Mouse (Mus musculus): ENCODE results near the gene Zfp90. TPM values are rescaled to one million over a fixed set of nuclear protein-coding genes. Genes with fewer than 3 reads are reported as not detected.
A peak's percentile ranks its signal among the peaks of the same experiment; 100 is the strongest.
"Not testable (repeated sequence)": the region's sequence is repeated elsewhere in the genome, so short reads cannot be mapped to it uniquely, and the experiment has no call there.

Zfp90 gene
- polyA plus RNA-seq, 1 experiment from 2014 or later: 13.8 TPM

DNA sequence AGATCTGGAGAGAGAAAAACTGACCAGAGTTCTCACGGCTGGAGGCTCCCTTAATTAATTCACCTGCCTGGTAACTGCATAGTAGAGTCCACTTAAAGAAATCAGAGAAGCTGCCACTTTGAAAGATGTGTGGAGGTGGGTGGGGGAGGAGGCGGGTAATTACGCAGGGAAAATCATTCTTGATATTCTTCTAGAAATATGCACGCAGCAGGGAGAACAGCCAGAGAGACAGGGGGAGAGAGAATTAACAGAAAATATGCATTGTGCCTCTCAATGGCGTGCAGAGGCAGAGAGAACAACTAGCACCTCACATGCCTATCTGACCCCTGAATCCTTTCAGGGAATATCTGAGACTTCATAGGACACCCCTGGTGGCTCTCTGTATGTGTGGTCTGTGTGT, 14.9 kb upstream of the Zfp90 start:
- H3K9me3 ChIP-seq (replicated peaks): no peaks in the 10 kb centered on the region
- H3K4me2 ChIP-seq: no peak overlapping the region
- H3K4me3 ChIP-seq: no peak overlapping the region
- peak overlapping the region; percentile 71 for H3K27ac ChIP-seq (ENCODE audit: poor library complexity, severe bottlenecking)
- H3K36me3 ChIP-seq: no peaks in the 10 kb centered on the region
- ATAC-seq (ENCODE audit: insufficient number of reproducible peaks, low FRiP score): no peak
- peaks cover 27% of the 10 kb centered on the region for H3K4me1 ChIP-seq (replicated peaks)
- peak overlapping the region; percentile 31; the same call in 1 of the 2 replicates for H3K9ac ChIP-seq
- H3K27me3 ChIP-seq (replicated peaks): no peaks in the 10 kb centered on the region
- WGBS: 54% methylated on average over 5 of the region's 5 CpGs

DNA sequence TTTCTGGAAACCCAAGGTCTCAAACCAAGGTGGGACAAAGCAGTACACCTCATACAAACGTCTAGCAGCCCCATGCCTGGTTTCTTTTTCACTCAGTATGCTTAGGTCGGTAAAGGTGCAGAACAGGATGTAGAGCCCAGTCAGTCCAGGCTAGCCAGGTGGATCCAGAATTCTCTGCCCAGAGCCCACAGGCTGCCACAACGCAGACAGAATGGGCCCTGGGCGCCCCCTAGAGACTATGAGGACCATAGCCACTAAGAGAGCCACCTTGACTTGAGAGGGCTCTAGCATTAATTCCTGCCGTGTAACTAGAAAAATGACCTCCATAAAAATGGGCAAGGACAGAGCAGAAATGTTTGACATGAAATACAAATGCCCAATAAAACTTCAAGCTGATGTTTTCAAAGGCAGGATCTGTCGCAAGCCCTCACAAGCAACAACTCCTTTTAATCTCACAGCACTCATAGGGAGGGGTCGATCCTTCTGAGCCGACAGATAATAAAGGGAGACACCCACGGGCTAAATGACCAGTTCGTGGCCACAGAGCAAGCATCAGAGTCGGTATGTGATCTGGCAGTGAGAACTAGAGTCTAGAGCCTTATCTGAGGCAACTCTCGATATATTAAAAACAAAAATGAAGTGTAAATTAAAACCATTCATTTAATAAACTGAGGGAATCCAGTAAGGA, 11.7 kb upstream of the Zfp90 start:
- Histone ChIP-seq H3K9me3 (replicated peaks) (no peaks in the 10 kb centered on the region), H3K4me1 (replicated peaks) (peaks cover 38% of the 10 kb centered on the region), H3K9ac (no peak overlapping the region), H3K4me2 (no peak overlapping the region), H3K27ac (ENCODE audit: poor library complexity, severe bottlenecking) (no peak overlapping the region), H3K4me3 (no peak overlapping the region), H3K36me3 (no peaks in the 10 kb centered on the region), H3K27me3 (replicated peaks) (no peaks in the 10 kb centered on the region)
- 25% methylated on average over 12 of the region's 12 CpGs for WGBS
- no peak for ATAC-seq (ENCODE audit: insufficient number of reproducible peaks, low FRiP score)

- Histone ChIP-seq H3K9ac (no peak overlapping the region), H3K36me3 (no peaks in the 10 kb centered on the region), H3K27ac (ENCODE audit: poor library complexity, severe bottlenecking) (peak overlapping the region; percentile 49; the same call in 1 of the 2 replicates), H3K4me1 (replicated peaks) (peaks cover 31% of the 10 kb centered on the region), H3K27me3 (replicated peaks) (no peaks in the 10 kb centered on the region), H3K4me2 (no peak overlapping the region), H3K9me3 (replicated peaks) (no peaks in the 10 kb centered on the region), H3K4me3 (no peak overlapping the region)
- 27% methylated on average over 3 of the region's 3 CpGs for WGBS
- ATAC-seq (ENCODE audit: insufficient number of reproducible peaks, low FRiP score): peak; percentile 49; the same call in 1 of the 2 replicates
Observed at GRCm38 (mm10) chr8:106404825-106405224, 10.3 kb upstream of the Zfp90 start.

DNA sequence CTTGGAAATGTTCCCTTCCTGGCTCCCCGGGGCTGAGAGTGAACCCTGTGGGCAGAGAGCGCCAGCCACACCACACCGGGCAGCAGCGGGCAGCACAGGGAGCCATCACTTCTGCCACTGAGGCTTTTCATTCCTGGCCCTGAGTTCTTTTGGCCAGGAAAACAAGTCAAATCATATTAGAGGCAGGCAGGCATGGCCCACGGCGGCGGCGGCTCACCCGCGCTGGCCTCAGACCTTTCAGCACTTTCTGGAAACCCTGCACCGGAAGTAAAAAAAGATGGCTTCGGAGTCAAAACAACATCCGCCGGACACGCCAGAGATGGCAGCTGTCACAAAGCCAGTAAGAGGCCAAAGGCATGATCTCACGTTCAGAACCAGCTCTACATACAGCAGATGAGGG, 9.3 kb upstream of the Zfp90 start:
- Histone ChIP-seq H3K4me3 (no peak overlapping the region), H3K4me2 (0 out of 2 replicates have a peak overlapping the region, but pooled peaks have one; percentile 9), H3K4me1 (replicated peaks) (peaks cover 25% of the 10 kb centered on the region), H3K9me3 (replicated peaks) (no peaks in the 10 kb centered on the region), H3K36me3 (no peaks in the 10 kb centered on the region), H3K27me3 (replicated peaks) (no peaks in the 10 kb centered on the region), H3K27ac (ENCODE audit: poor library complexity, severe bottlenecking) (peak overlapping the region; percentile 53; the same call in 1 of the 2 replicates), H3K9ac (no peak overlapping the region)
- no peak for ATAC-seq (ENCODE audit: insufficient number of reproducible peaks, low FRiP score)
- 54% methylated on average over 16 of the region's 16 CpGs for WGBS

GRCm38 (mm10) chr8:106410055-106410454, 5.1 kb upstream of the Zfp90 start:
- no peak for ATAC-seq (ENCODE audit: insufficient number of reproducible peaks, low FRiP score)
- H3K9me3 ChIP-seq (replicated peaks): no peaks in the 10 kb centered on the region

DNA sequence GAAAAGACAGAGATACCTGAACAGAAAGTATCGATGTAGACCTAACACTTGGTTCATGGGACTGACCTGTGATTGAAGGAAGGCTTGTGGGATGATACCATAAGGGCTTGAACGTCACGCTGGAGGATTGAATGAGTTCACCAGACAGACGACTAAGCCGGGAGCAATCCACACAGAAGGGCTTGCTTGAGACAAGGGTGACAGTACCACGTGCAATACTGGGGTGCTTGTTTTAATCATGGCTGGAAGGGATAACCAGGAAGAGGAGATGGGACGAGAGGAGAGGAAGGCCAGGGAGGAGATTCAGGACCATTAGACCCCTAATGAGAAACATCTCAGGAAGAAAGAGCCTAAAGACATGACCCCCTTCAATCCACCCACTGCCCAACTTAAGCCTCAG, 4.6 kb upstream of the Zfp90 start:
- Histone ChIP-seq H3K36me3 (no peaks in the 10 kb centered on the region), H3K4me1 (replicated peaks) (peaks cover 16% of the 10 kb centered on the region), H3K9me3 (replicated peaks) (no peaks in the 10 kb centered on the region), H3K27me3 (replicated peaks) (no peaks in the 10 kb centered on the region), H3K27ac (ENCODE audit: poor library complexity, severe bottlenecking) (no peak overlapping the region), H3K4me3 (no peak overlapping the region), H3K9ac (no peak overlapping the region), H3K4me2 (no peak overlapping the region)
- WGBS: 70% methylated on average over 7 of the region's 7 CpGs
- ATAC-seq (ENCODE audit: insufficient number of reproducible peaks, low FRiP score): no peak

More at GRCm38 (mm10) chr8:106410055-106410454, 5.1 kb upstream of the Zfp90 start:
- peaks cover 18% of the 10 kb centered on the region for H3K4me1 ChIP-seq (replicated peaks)
- WGBS: 51% methylated on average over 7 of the region's 7 CpGs
- no peaks in the 10 kb centered on the region for H3K27me3 ChIP-seq (replicated peaks)
- H3K27ac ChIP-seq (ENCODE audit: poor library complexity, severe bottlenecking): no peak overlapping the region
- no peak overlapping the region for H3K4me2 ChIP-seq
- no peak overlapping the region for H3K9ac ChIP-seq
- no peak overlapping the region for H3K4me3 ChIP-seq
- H3K36me3 ChIP-seq: no peaks in the 10 kb centered on the region

DNA sequence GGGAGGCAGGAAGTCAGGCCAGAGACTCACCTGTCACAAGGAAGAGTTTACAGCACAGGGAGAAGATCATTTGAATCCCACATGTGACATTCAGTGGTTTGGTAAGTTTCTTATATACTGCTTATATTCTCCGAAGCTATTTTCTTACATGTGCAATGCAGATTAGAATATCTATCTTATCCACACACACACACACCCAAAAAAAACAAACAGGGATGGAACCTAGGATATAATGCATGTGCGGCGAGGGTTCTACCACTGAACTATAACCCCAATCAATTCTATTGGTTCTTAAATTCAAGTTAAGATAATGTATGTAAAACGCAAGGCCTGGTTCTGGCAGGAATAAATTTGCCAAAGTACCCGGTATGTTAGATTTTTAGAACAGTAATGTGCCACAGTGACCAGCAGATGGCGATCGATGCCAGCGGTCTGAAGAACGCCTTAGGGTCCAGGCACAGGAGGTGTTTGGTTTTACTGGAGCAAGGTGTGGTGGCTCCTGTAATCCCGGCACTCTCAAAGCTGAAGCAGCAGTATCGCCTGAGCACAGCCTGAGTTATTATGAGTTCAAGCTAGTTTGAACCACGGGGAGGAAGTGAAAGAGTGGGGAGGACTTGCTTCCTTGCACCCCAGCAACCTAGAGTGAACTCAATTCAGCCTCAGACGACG, 3.2 kb upstream of the Zfp90 start:
- WGBS: 19% methylated on average over 14 of the region's 14 CpGs
- Histone ChIP-seq H3K4me2 (no peak overlapping the region), H3K9me3 (replicated peaks) (no peaks in the 10 kb centered on the region), H3K4me3 (no peak overlapping the region), H3K36me3 (no peaks in the 10 kb centered on the region), H3K9ac (no peak overlapping the region), H3K27ac (ENCODE audit: poor library complexity, severe bottlenecking) (no peak overlapping the region), H3K27me3 (replicated peaks) (no peaks in the 10 kb centered on the region), H3K4me1 (replicated peaks) (peaks cover 17% of the 10 kb centered on the region)
- ATAC-seq (ENCODE audit: insufficient number of reproducible peaks, low FRiP score): no peak

GRCm38 (mm10) chr8:106417692-106418091, 2.6 kb downstream of the Zfp90 start:
- Histone ChIP-seq H3K36me3 (peaks cover 56% of the 10 kb centered on the region), H3K27me3 (replicated peaks) (no peaks in the 10 kb centered on the region), H3K4me3 (no peak overlapping the region), H3K9me3 (replicated peaks) (peaks cover 18% of the 10 kb centered on the region), H3K27ac (ENCODE audit: poor library complexity, severe bottlenecking) (no peak overlapping the region), H3K9ac (no peak overlapping the region), H3K4me1 (replicated peaks) (peaks cover 14% of the 10 kb centered on the region), H3K4me2 (no peak overlapping the region)
- WGBS: 89% methylated on average over 5 of the region's 5 CpGs
- no peak for ATAC-seq (ENCODE audit: insufficient number of reproducible peaks, low FRiP score)

DNA sequence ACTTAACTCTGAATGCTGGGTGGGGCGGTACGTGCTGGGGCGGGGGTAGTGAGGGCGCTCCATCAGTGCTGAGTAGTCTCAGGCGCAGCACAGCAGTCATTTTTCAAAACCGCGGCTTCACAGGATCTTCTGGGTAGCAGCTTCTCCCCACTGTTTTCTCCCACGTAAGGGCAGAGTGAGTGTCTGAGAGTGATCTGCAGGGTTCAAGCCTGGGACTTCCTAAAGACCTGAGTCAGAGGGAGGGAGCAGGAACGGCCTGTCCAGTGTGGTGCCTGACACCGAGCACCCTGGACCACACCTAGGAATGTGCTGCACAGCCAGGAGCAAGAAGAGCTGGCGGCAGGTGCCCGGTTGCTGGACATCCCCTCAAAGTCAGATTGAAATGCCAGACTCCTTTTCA, 16.0 kb downstream of the Zfp90 start:
- Histone ChIP-seq H3K9me3 (replicated peaks) (peaks cover 20% of the 10 kb centered on the region), H3K27ac (ENCODE audit: poor library complexity, severe bottlenecking) (no peak overlapping the region), H3K27me3 (replicated peaks) (peaks cover 15% of the 10 kb centered on the region; the same call in 1 of the 2 replicates), H3K4me1 (replicated peaks) (no peaks in the 10 kb centered on the region), H3K36me3 (peaks cover 21% of the 10 kb centered on the region), H3K4me3 (no peak overlapping the region), H3K9ac (no peak overlapping the region), H3K4me2 (peak overlapping the region; percentile 17)
- 31% methylated on average over 12 of the region's 12 CpGs for WGBS
- no peak; the same call in 1 of the 2 replicates for ATAC-seq (ENCODE audit: insufficient number of reproducible peaks, low FRiP score)

GRCm38 (mm10) chr8:106431952-106432351, 16.8 kb downstream of the Zfp90 start:
- 54% methylated on average over 10 of the region's 10 CpGs for WGBS
- H3K4me2 ChIP-seq; H3K9ac ChIP-seq; H3K4me1 ChIP-seq (replicated peaks); ATAC-seq (ENCODE audit: insufficient number of reproducible peaks, low FRiP score); H3K27ac ChIP-seq (ENCODE audit: poor library complexity, severe bottlenecking); H3K4me3 ChIP-seq: not testable (repeated sequence)
- Histone ChIP-seq H3K27me3 (replicated peaks) (peaks cover 15% of the 10 kb centered on the region; the same call in 1 of the 2 replicates), H3K9me3 (replicated peaks) (peaks cover 15% of the 10 kb centered on the region), H3K36me3 (peaks cover 12% of the 10 kb centered on the region)

DNA sequence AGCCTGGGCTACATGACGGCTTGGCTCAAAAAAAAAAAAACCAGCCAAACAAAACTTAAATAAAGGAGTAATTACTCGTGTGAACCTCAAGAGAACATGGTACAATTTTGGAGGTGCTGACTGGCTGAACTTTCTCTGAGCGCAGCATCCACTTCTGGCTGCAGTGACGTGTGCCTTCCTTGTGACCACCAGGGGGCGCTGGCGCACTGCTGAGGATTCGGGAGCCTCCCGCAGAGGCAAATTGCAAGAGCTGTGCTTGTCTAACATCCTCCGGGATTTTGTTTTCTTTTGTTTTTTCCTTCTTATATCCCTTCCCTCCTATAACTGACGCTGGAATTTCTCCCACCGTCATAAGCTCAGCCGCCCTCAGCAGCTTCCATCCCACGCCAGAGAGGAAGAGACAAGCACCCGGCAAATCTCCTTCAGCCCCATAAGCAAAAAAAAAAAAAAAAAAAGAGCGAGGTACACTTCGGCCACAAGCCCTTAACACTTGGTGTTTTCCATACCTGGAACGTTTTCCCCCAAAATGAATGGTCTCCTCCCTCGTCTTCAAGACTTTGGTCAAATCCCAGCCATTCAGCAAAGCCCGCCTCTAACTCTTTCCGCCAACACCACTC, 17.9 kb downstream of the Zfp90 start:
- peaks cover 15% of the 10 kb centered on the region; the same call in 1 of the 2 replicates for H3K27me3 ChIP-seq (replicated peaks)
- WGBS: 11% methylated on average over 20 of the region's 20 CpGs
- no peaks in the 10 kb centered on the region for H3K4me1 ChIP-seq (replicated peaks)
- H3K36me3 ChIP-seq: 0 out of 2 replicates have a peak, but pooled peaks cover under 1% of the 10 kb centered on the region
- H3K27ac ChIP-seq (ENCODE audit: poor library complexity, severe bottlenecking): no peak overlapping the region
- 0 out of 2 replicates have a peak overlapping the region, but pooled peaks have one; percentile 49 for H3K9ac ChIP-seq
- peak overlapping the region; percentile 45 for H3K4me3 ChIP-seq
- peaks cover 10% of the 10 kb centered on the region; the same call in 1 of the 2 replicates for H3K9me3 ChIP-seq (replicated peaks)
- no peak for ATAC-seq (ENCODE audit: insufficient number of reproducible peaks, low FRiP score)
- peak overlapping the region; percentile 65 for H3K4me2 ChIP-seq

Data from heart, embryonic 12.5 days (tissue).